Mouse (Mus musculus) macrophage (primary cell): ENCODE results near the gene Zmynd8. TPM values are rescaled to one million over a fixed set of nuclear protein-coding genes. Genes with fewer than 3 reads are reported as not detected.

Experiments used
- H3K27ac ChIP-seq: fragments of 350-480 bp; formaldehyde crosslinking; 2 replicates; pipeline ENCODE4 v1.9.0; 2021
- H3K36me3 ChIP-seq: fragments of 350-480 bp; formaldehyde crosslinking; 2 replicates; pipeline ENCODE4 v1.9.0; 2021; ENCODE audit errors: inconsistent target
- H3K4me3 ChIP-seq: fragments of 350-480 bp; formaldehyde crosslinking; 2 replicates; pipeline ENCODE4 v1.9.0; 2021; ENCODE audit errors: inconsistent target
- H3K79me2 ChIP-seq: fragments of 350-480 bp; formaldehyde crosslinking; 2 replicates; pipeline ENCODE4 v1.9.0; 2021; ENCODE audit errors: inconsistent target
- WGBS: methylation state at CpG from one replicate; pipeline ENCODE4 v1.1.7; 2026; ENCODE audit warnings: inconsistent platforms; ENCODE audit not compliant: missing documents; 5-methylcytosine and 5-hydroxymethylcytosine counted together
- polyA plus RNA-seq: library from polyadenylated mRNA; stranded (reverse); fragments of 250-400 nt; gene quantifications from 3 replicates; pipeline ENCODE4 v1.2.4, GENCODE M21; 2018; ENCODE audit warnings: inconsistent platforms

The Zmynd8 gene
- polyA plus RNA-seq, 1 experiment from 2014 or later, result 95.5 TPM

GRCm38 (mm10) chr2:165913073-165913472 lies 14.3 kb upstream of the Zmynd8 start:
- H3K36me3 ChIP-seq, result no peaks in the 10 kb centered on the region
- 88% methylated on average over 7 of the region's 7 CpGs for WGBS

GRCm38 (mm10) chr2:165909731-165910130 lies 10.9 kb upstream of the Zmynd8 start:
- Histone ChIP-seq H3K4me3 (no peak overlapping the region), H3K79me2 (no peaks in the 10 kb centered on the region), H3K36me3 (no peaks in the 10 kb centered on the region), H3K27ac (no peak overlapping the region)

More at GRCm38 (mm10) chr2:165913073-165913472, 14.3 kb upstream of the Zmynd8 start:
- peaks cover 4% of the 10 kb centered on the region; the same call in 1 of the 2 replicates for H3K79me2 ChIP-seq
- H3K27ac ChIP-seq, result no peak overlapping the region
- H3K4me3 ChIP-seq, result no peak overlapping the region

GRCm38 (mm10) chr2:165907199-165907598 lies 8.4 kb upstream of the Zmynd8 start:
- H3K36me3 ChIP-seq, result no peaks in the 10 kb centered on the region
- no peaks in the 10 kb centered on the region for H3K79me2 ChIP-seq
- WGBS, result 93% methylated on average over 7 of the region's 8 CpGs
- no peak overlapping the region for H3K4me3 ChIP-seq
- H3K27ac ChIP-seq, result no peak overlapping the region

GRCm38 (mm10) chr2:165906332-165906945 lies 7.6 kb upstream of the Zmynd8 start:
- Histone ChIP-seq H3K4me3 (no peak overlapping the region), H3K36me3 (no peaks in the 10 kb centered on the region), H3K27ac (no peak overlapping the region), H3K79me2 (no peaks in the 10 kb centered on the region)
- WGBS, result 64% methylated on average over 15 of the region's 15 CpGs

GRCm38 (mm10) chr2:165901127-165901384 lies 2.2 kb upstream of the Zmynd8 start:
- Histone ChIP-seq H3K79me2 (no peaks in the 10 kb centered on the region), H3K36me3 (no peaks in the 10 kb centered on the region), H3K4me3 (no peak overlapping the region), H3K27ac (no peak overlapping the region)
- 61% methylated on average over 3 of the region's 3 CpGs for WGBS

GRCm38 (mm10) chr2:165900351-165901126 lies 1.7 kb upstream of the Zmynd8 start:
- Histone ChIP-seq H3K4me3 (no peak overlapping the region), H3K27ac (no peak overlapping the region), H3K36me3 (no peaks in the 10 kb centered on the region), H3K79me2 (no peaks in the 10 kb centered on the region)
- WGBS, result 73% methylated on average over 23 of the region's 23 CpGs

GRCm38 (mm10) chr2:165899923-165900322 lies 1.1 kb upstream of the Zmynd8 start:
- Histone ChIP-seq H3K4me3 (no peak overlapping the region), H3K36me3 (no peaks in the 10 kb centered on the region), H3K27ac (no peak overlapping the region), H3K79me2 (no peaks in the 10 kb centered on the region)
- WGBS, result 48% methylated on average over 3 of the region's 3 CpGs

- no peaks in the 10 kb centered on the region for H3K79me2 ChIP-seq
- H3K4me3 ChIP-seq, result no peak overlapping the region
- 87% methylated on average over 6 of the region's 6 CpGs for WGBS
- H3K36me3 ChIP-seq, result no peaks in the 10 kb centered on the region
- no peak overlapping the region for H3K27ac ChIP-seq
Observed at GRCm38 (mm10) chr2:165899474-165899873, 658 bp upstream of the Zmynd8 start.

- 85% methylated on average over 13 of the region's 13 CpGs for WGBS
- Histone ChIP-seq H3K27ac (no peak overlapping the region), H3K4me3 (no peak overlapping the region), H3K79me2 (no peaks in the 10 kb centered on the region), H3K36me3 (no peaks in the 10 kb centered on the region)
Observed at GRCm38 (mm10) chr2:165896171-165896570, 2.6 kb downstream of the Zmynd8 start.

- H3K79me2 ChIP-seq, result no peaks in the 10 kb centered on the region
- H3K4me3 ChIP-seq, result no peak overlapping the region
- no peaks in the 10 kb centered on the region for H3K36me3 ChIP-seq
- 89% methylated on average over 4 of the region's 4 CpGs for WGBS
- H3K27ac ChIP-seq, result no peak overlapping the region
Observed at GRCm38 (mm10) chr2:165895687-165896086, 3.1 kb downstream of the Zmynd8 start.

GRCm38 (mm10) chr2:165894533-165894932 lies 4.3 kb downstream of the Zmynd8 start:
- Histone ChIP-seq H3K79me2 (no peaks in the 10 kb centered on the region), H3K4me3 (no peak overlapping the region), H3K27ac (no peak overlapping the region), H3K36me3 (no peaks in the 10 kb centered on the region)
- WGBS, result 100% methylated on average over 2 of the region's 4 CpGs

GRCm38 (mm10) chr2:165893232-165893631 lies 5.6 kb downstream of the Zmynd8 start:
- WGBS, result 80% methylated on average over 1 of the region's 3 CpGs
- Histone ChIP-seq H3K79me2 (no peaks in the 10 kb centered on the region), H3K4me3 (no peak overlapping the region), H3K27ac (no peak overlapping the region), H3K36me3 (no peaks in the 10 kb centered on the region)

- H3K79me2 ChIP-seq, result no peaks in the 10 kb centered on the region
- no peak overlapping the region for H3K27ac ChIP-seq
- no peaks in the 10 kb centered on the region for H3K36me3 ChIP-seq
- no peak overlapping the region for H3K4me3 ChIP-seq
- WGBS, result 43% methylated on average over 5 of the region's 5 CpGs
Observed at GRCm38 (mm10) chr2:165892626-165893025, 6.2 kb downstream of the Zmynd8 start.

GRCm38 (mm10) chr2:165890401-165890800 lies 8.4 kb downstream of the Zmynd8 start:
- no peak overlapping the region for H3K27ac ChIP-seq
- H3K79me2 ChIP-seq, result no peaks in the 10 kb centered on the region
- H3K36me3 ChIP-seq, result no peaks in the 10 kb centered on the region
- 77% methylated on average over 10 of the region's 10 CpGs for WGBS
- H3K4me3 ChIP-seq, result no peak overlapping the region

- Histone ChIP-seq H3K4me3 (no peak overlapping the region), H3K79me2 (no peaks in the 10 kb centered on the region), H3K36me3 (no peaks in the 10 kb centered on the region), H3K27ac (no peak overlapping the region)
- 95% methylated on average over 10 of the region's 10 CpGs for WGBS
Observed at GRCm38 (mm10) chr2:165889874-165890273, 8.9 kb downstream of the Zmynd8 start.
